Mouse (Mus musculus): ENCODE measurements around the gene Rgs3.

DNA sequence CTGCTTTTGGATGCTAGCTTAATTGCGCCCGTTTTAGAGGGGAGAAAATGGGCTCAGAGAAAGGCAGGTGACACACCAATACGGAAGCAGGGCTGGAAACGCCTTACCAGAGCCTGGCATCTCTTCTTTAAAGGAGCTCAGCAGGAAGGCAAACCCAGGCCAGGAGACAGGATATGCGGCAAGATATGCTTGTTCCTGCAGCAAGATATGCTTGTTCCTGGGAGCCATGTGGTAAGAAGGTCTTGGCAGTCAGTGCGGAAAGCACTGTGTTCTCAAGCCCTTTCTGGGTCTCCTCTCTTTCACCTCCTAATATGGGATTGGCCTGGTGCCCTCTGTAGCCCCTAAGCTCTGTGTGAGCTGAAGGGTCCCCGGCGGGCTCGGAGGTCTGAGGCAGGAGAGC is 176.2 kb downstream of the Rgs3 start:
- no peak for TF ChIP-seq CTCF (IDR thresholded peaks at IDR 0.05; ENCODE audit: borderline replicate concordance, insufficient read depth, low read length)
- no peak for TF ChIP-seq POLR2A (IDR thresholded peaks at IDR 0.05; ENCODE audit: low read depth, low read length)
